Mouse (Mus musculus): ENCODE data around the gene Mrpl44. TPM values are rescaled to one million over a fixed set of nuclear protein-coding genes. Genes with fewer than 3 reads are reported as not detected.

Mrpl44 gene
- 10 to 100 TPM; 15.9 to 16.6 TPM for total RNA-seq (2023)

GRCm38 (mm10) chr1:79775927-79776458 lies at the start of gene Mrpl44, which contains the start of gene Wdfy1:
Gene Mrpl44 (plus strand): TSS chr1:79776018.
Gene Wdfy1 (minus strand): TSS chr1:79776143.

Other genes starting within 250 kb of the Mrpl44 start
- gene Ap1s3, start 104.0 kb upstream of the Mrpl44 start, total RNA-seq (2023): 1 to 10 TPM; 8.5 to 9.7 TPM
- gene Wdfy1, start 125 bp downstream of the Mrpl44 start, total RNA-seq (2023): 10 to 100 TPM; 48.6 to 52.1 TPM
- 10 to 100 TPM in 1 of 2 experiments, 1 to 10 TPM in 1; 7.1 to 10.8 TPM for gene Serpine2, start 85.2 kb downstream of the Mrpl44 start, total RNA-seq (2023)